Mouse (Mus musculus): ENCODE data around the gene Rec8. TPM values are rescaled to one million over a fixed set of nuclear protein-coding genes. Genes with fewer than 3 reads are reported as not detected.
A peak's percentile ranks its signal among the peaks of the same experiment; 100 is the strongest.

Rec8 gene
- 4.4 and 4.7 TPM in 2 replicates for polyA plus RNA-seq (2015; fragmentation: Nextera tagmentation; extraction: Ambion mirVana)

GRCm38 (mm10) chr14:55617822-55618221, at the start of gene Rec8:
Gene Rec8 (plus strand): TSS chr14:55618037.
- ATAC-seq (peak; percentile 91), DNase-seq (ENCODE audit: low spot score) (peak; percentile 87)
- Histone ChIP-seq H3K4me3 (ENCODE audit: low read depth, low read length) (peak within 1 kb of the TSS; percentile 17; the same call in 1 of the 2 replicates), H3K9me3 (ENCODE audit: low read length) (no peaks in the 10 kb centered on the region), H3K27ac (ENCODE audit: low read length) (no peak within 1 kb of the TSS), H3K4me2 (replicated peaks; ENCODE audit: low read depth, low read length) (peak within 1 kb of the TSS; percentile 48), H3K27me3 (replicated peaks; ENCODE audit: insufficient read depth, low read length) (no peaks in the 10 kb centered on the region), H3K36me3 (ENCODE audit: insufficient read depth, low read length) (no peaks in the 10 kb centered on the region), H3K4me1 (ENCODE audit: insufficient read depth, low read depth, low read length) (no peaks in the 10 kb centered on the region; the same call in 1 of the 2 replicates), H3K9ac (replicated peaks; ENCODE audit: low read depth) (no peak within 1 kb of the TSS)
- peak; percentile 53 for TF ChIP-seq CTCF (IDR thresholded peaks at IDR 0.05)
- TF ChIP-seq EP300 (IDR thresholded peaks at IDR 0.05): no peak
- 15% methylated on average over 21 of the region's 21 CpGs for WGBS

DNA sequence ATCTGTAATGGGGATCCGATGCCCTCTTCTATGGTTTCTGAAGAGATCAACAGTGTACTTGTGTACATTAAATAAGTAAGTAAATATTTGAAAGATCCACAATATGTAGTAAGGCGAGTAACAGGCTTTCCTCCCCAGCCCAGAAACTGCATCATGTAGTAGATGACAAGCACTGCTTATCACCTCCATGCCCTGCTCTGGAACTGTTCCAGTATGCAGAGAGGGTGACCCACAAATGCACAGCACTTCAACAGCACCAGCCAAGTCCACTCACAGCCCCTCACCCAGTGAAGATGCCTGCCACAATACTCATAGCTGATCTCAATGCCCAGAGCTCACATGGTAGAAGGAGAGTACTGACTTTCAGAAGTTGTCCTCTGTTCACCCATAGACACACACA, 47.2 kb upstream of the Rec8 start:
- H3K9me3 ChIP-seq (ENCODE audit: low read length): no peaks in the 10 kb centered on the region
- peaks cover 3% of the 10 kb centered on the region; the same call in 1 of the 2 replicates for H3K36me3 ChIP-seq (ENCODE audit: insufficient read depth, low read length)
- no peak overlapping the region for H3K4me3 ChIP-seq (ENCODE audit: low read depth, low read length)
- H3K9ac ChIP-seq (replicated peaks; ENCODE audit: low read depth): no peak overlapping the region
- H3K27me3 ChIP-seq (replicated peaks; ENCODE audit: insufficient read depth, low read length): no peaks in the 10 kb centered on the region
- TF ChIP-seq CTCF (IDR thresholded peaks at IDR 0.05): no peak
- no peak for TF ChIP-seq EP300 (IDR thresholded peaks at IDR 0.05)
- H3K27ac ChIP-seq (ENCODE audit: low read length): no peak overlapping the region
- WGBS: 71% methylated on average over 2 of the region's 2 CpGs
- ATAC-seq (no peak), DNase-seq (ENCODE audit: low spot score) (no peak)
- no peak overlapping the region for H3K4me2 ChIP-seq (replicated peaks; ENCODE audit: low read depth, low read length)
- H3K4me1 ChIP-seq (ENCODE audit: insufficient read depth, low read depth, low read length): peaks cover 3% of the 10 kb centered on the region; the same call in 1 of the 2 replicates

DNA sequence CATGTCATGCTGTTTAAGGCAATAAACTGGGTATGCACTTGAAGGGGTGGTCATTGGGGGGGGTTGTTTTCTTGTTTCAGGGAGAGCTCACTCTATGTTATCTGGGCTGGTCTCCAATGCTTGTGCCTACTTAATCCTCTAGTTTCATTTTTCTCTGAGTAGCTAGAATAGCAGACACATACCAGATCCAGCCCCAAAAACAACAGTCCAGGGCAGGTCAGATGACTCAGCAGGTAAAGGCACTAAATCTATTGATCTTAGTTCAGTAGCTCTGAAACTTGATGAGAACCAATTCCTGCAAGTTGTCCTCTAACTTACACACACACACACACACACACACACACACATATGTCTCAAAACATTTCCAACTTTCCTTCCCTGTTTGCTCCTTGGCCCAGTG, 46.1 kb upstream of the Rec8 start:
- H3K4me3 ChIP-seq (ENCODE audit: low read depth, low read length): no peak overlapping the region
- H3K9ac ChIP-seq (replicated peaks; ENCODE audit: low read depth): no peak overlapping the region
- no peaks in the 10 kb centered on the region for H3K27me3 ChIP-seq (replicated peaks; ENCODE audit: insufficient read depth, low read length)
- TF ChIP-seq CTCF (IDR thresholded peaks at IDR 0.05) (no peak), EP300 (IDR thresholded peaks at IDR 0.05) (no peak)
- peaks cover 3% of the 10 kb centered on the region; the same call in 1 of the 2 replicates for H3K4me1 ChIP-seq (ENCODE audit: insufficient read depth, low read depth, low read length)
- H3K36me3 ChIP-seq (ENCODE audit: insufficient read depth, low read length): no peaks in the 10 kb centered on the region; the same call in 1 of the 2 replicates
- DNase-seq (ENCODE audit: low spot score) (no peak), ATAC-seq (no peak)
- no peak overlapping the region for H3K4me2 ChIP-seq (replicated peaks; ENCODE audit: low read depth, low read length)
- H3K9me3 ChIP-seq (ENCODE audit: low read length): no peaks in the 10 kb centered on the region
- H3K27ac ChIP-seq (ENCODE audit: low read length): no peak overlapping the region

DNA sequence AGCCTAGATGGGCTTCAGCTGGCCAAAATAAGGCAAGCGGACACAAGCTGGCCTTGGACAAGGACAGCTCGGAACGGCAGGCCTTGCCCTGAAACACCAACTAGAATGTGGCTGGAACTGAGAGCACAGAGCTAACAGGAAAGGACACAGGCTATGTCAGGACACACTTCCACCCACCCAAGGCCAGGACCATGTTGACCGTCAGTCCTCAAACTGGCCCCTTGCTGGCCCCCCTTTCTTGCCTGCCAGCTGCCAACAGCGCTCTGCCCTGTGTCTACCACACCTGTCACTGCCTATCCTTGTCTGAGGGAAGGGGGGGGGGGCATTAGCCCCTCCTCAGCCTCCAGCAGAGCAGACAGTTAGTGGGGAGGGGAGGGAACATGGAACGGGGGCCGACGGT, 42.5 kb upstream of the Rec8 start, which contains the start of gene Fitm1:
Gene Fitm1 (plus strand): TSS at position 316 of the 400 bp plus-strand sequence.
- DNase-seq (ENCODE audit: low spot score): no peak
- 0 out of 2 replicates have a peak, but pooled peaks cover 4% of the 10 kb centered on the region for H3K36me3 ChIP-seq (ENCODE audit: insufficient read depth, low read length)
- no peak for ATAC-seq
- no peak within 1 kb of the TSS; the same call in 1 of the 2 replicates for H3K9ac ChIP-seq (replicated peaks; ENCODE audit: low read depth)
- 64% methylated on average over 8 of the region's 8 CpGs for WGBS
- no peak within 1 kb of the TSS for H3K4me2 ChIP-seq (replicated peaks; ENCODE audit: low read depth, low read length)
- no peak for TF ChIP-seq EP300 (IDR thresholded peaks at IDR 0.05)
- no peak for TF ChIP-seq CTCF (IDR thresholded peaks at IDR 0.05)
- peaks cover 3% of the 10 kb centered on the region; the same call in 1 of the 2 replicates for H3K4me1 ChIP-seq (ENCODE audit: insufficient read depth, low read depth, low read length)
- no peak within 1 kb of the TSS for H3K4me3 ChIP-seq (ENCODE audit: low read depth, low read length)
- H3K27me3 ChIP-seq (replicated peaks; ENCODE audit: insufficient read depth, low read length): no peaks in the 10 kb centered on the region
- H3K9me3 ChIP-seq (ENCODE audit: low read length): no peaks in the 10 kb centered on the region
- peak within 1 kb of the TSS; percentile 69 for H3K27ac ChIP-seq (ENCODE audit: low read length)

- Histone ChIP-seq H3K36me3 (ENCODE audit: insufficient read depth, low read length) (0 out of 2 replicates have a peak, but pooled peaks cover 8% of the 10 kb centered on the region), H3K4me2 (replicated peaks; ENCODE audit: low read depth, low read length) (no peak overlapping the region), H3K9me3 (ENCODE audit: low read length) (no peaks in the 10 kb centered on the region), H3K4me3 (ENCODE audit: low read depth, low read length) (no peak overlapping the region), H3K27ac (ENCODE audit: low read length) (peak overlapping the region; percentile 69), H3K4me1 (ENCODE audit: insufficient read depth, low read depth, low read length) (peaks cover 3% of the 10 kb centered on the region; the same call in 1 of the 2 replicates), H3K27me3 (replicated peaks; ENCODE audit: insufficient read depth, low read length) (no peaks in the 10 kb centered on the region), H3K9ac (replicated peaks; ENCODE audit: low read depth) (no peak overlapping the region)
- 65% methylated on average over 12 of the region's 13 CpGs for WGBS
- no peak for TF ChIP-seq CTCF (IDR thresholded peaks at IDR 0.05)
- DNase-seq (ENCODE audit: low spot score) (no peak), ATAC-seq (no peak)
Measured at GRCm38 (mm10) chr14:55575711-55576110, 42.1 kb upstream of the Rec8 start.

DNA sequence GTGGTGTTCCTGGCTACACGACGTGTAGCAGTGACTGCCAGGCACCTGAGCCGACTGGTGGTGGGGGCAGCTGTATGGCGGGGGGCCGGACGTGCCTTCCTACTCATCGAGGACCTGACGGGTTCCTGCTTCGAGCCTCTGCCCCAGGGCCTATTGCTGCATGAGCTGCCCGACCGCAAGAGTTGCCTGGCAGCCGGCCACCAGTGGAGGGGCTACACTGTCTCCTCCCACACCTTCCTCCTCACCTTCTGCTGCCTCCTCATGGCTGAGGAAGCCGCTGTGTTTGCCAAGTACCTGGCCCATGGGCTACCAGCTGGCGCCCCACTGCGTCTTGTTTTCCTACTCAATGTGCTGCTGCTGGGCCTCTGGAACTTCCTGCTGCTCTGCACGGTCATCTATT, 41.5 kb upstream of the Rec8 start:
- Histone ChIP-seq H3K4me2 (replicated peaks; ENCODE audit: low read depth, low read length) (no peak overlapping the region), H3K36me3 (ENCODE audit: insufficient read depth, low read length) (peaks cover 12% of the 10 kb centered on the region; the same call in 1 of the 2 replicates), H3K4me1 (ENCODE audit: insufficient read depth, low read depth, low read length) (peaks cover 3% of the 10 kb centered on the region; the same call in 1 of the 2 replicates), H3K9me3 (ENCODE audit: low read length) (no peaks in the 10 kb centered on the region), H3K27me3 (replicated peaks; ENCODE audit: insufficient read depth, low read length) (no peaks in the 10 kb centered on the region), H3K4me3 (ENCODE audit: low read depth, low read length) (no peak overlapping the region), H3K27ac (ENCODE audit: low read length) (peak overlapping the region; percentile 59; the same call in 1 of the 2 replicates), H3K9ac (replicated peaks; ENCODE audit: low read depth) (no peak overlapping the region; the same call in 1 of the 2 replicates)
- DNase-seq (ENCODE audit: low spot score) (peak; percentile 55), ATAC-seq (peak; percentile 11; the same call in 1 of the 2 replicates)
- WGBS: 46% methylated on average over 16 of the region's 16 CpGs
- TF ChIP-seq CTCF (IDR thresholded peaks at IDR 0.05) (no peak), EP300 (IDR thresholded peaks at IDR 0.05) (no peak)

All from lung, postnatal 0 days (tissue).